Mouse (Mus musculus): ENCODE measurements around the gene Kars.

GRCm38 (mm10) chr8:112037521-112037920 lies 26.4 kb upstream of the Kars start:
- no peak for TF ChIP-seq CTCF (IDR thresholded peaks at IDR 0.05; ENCODE audit: low read depth)
- no peak for TF ChIP-seq EP300 (IDR thresholded peaks at IDR 0.05; ENCODE audit: low read depth)

Measured in liver, postnatal 0 days (tissue).